Mouse (Mus musculus): ENCODE results near the gene Flt3.
A peak's percentile ranks its signal among the peaks of the same experiment; 100 is the strongest.

The Flt3 gene

GRCm38 (mm10) chr5:147354161-147354780, 46.0 kb downstream of the Flt3 start:
- DNase-seq (ENCODE audit: low spot score), result no peak

GRCm38 (mm10) chr5:147351931-147352330, 48.4 kb downstream of the Flt3 start:
- no peak for DNase-seq (ENCODE audit: low spot score)

- no peak for DNase-seq (ENCODE audit: low spot score)
Observed at GRCm38 (mm10) chr5:147345981-147346380, 54.3 kb downstream of the Flt3 start.

- DNase-seq (ENCODE audit: low spot score), result no peak
Observed at GRCm38 (mm10) chr5:147343904-147344303, 56.4 kb downstream of the Flt3 start.

GRCm38 (mm10) chr5:147342901-147343300, 57.4 kb downstream of the Flt3 start:
- no peak for DNase-seq (ENCODE audit: low spot score)

- peak; percentile 82 for DNase-seq (ENCODE audit: low spot score)
Observed at GRCm38 (mm10) chr5:147340741-147341414, 59.4 kb downstream of the Flt3 start.

GRCm38 (mm10) chr5:147339560-147339959, 60.7 kb downstream of the Flt3 start:
- DNase-seq (ENCODE audit: low spot score), result no peak

GRCm38 (mm10) chr5:147338967-147339366, 61.3 kb downstream of the Flt3 start:
- DNase-seq (ENCODE audit: low spot score), result no peak

GRCm38 (mm10) chr5:147332711-147333110, 67.6 kb downstream of the Flt3 start:
- no peak for DNase-seq (ENCODE audit: low spot score)

GRCm38 (mm10) chr5:147331547-147331946, 68.7 kb downstream of the Flt3 start:
- peak; percentile 72 for DNase-seq (ENCODE audit: low spot score)

GRCm38 (mm10) chr5:147329946-147330345, 70.3 kb downstream of the Flt3 start:
- no peak for DNase-seq (ENCODE audit: low spot score)

GRCm38 (mm10) chr5:147327636-147328035, 72.7 kb downstream of the Flt3 start:
- no peak for DNase-seq (ENCODE audit: low spot score)

- no peak for DNase-seq (ENCODE audit: low spot score)
Observed at GRCm38 (mm10) chr5:147325931-147326330, 74.4 kb downstream of the Flt3 start.

- peak; percentile 79 for DNase-seq (ENCODE audit: low spot score)
Observed at GRCm38 (mm10) chr5:147323237-147323917, 76.9 kb downstream of the Flt3 start.

GRCm38 (mm10) chr5:147322183-147322582, 78.1 kb downstream of the Flt3 start, which contains the start of gene Urad:
TSS of gene Urad (minus strand) at chr5:147322440.
- no peak for DNase-seq (ENCODE audit: low spot score)

- peak; percentile 49 for DNase-seq (ENCODE audit: low spot score)
Observed at GRCm38 (mm10) chr5:147319653-147320052, 80.6 kb downstream of the Flt3 start.

GRCm38 (mm10) chr5:147317991-147318390, 82.3 kb downstream of the Flt3 start:
- no peak for DNase-seq (ENCODE audit: low spot score)

- no peak for DNase-seq (ENCODE audit: low spot score)
Observed at GRCm38 (mm10) chr5:147317321-147317720, 83.0 kb downstream of the Flt3 start.

- DNase-seq (ENCODE audit: low spot score), result no peak
Observed at GRCm38 (mm10) chr5:147315432-147316075, 84.7 kb downstream of the Flt3 start.

- DNase-seq (ENCODE audit: low spot score), result no peak
Observed at GRCm38 (mm10) chr5:147314646-147315431, 85.5 kb downstream of the Flt3 start.

GRCm38 (mm10) chr5:147312830-147313685, 87.2 kb downstream of the Flt3 start:
- DNase-seq (ENCODE audit: low spot score), result no peak

Data from T-cell, adult 2 months (primary cell).